Mouse (Mus musculus) lung, embryonic 14.5 days (tissue): Measurements from ENCODE around the gene D13Ertd608e. TPM values are rescaled to one million over a fixed set of nuclear protein-coding genes. Genes with fewer than 3 reads are reported as not detected.
"Not testable (repeated sequence)": the region's sequence is repeated elsewhere in the genome, so short reads cannot be mapped to it uniquely, and the experiment has no call there.

ENCODE experiments used
- ATAC-seq: fragments of 200-750 bp; cut with Nextera tagmentation; 2 replicates; pipeline ENCODE4 v1.8.0; 2017; ENCODE audit warnings: mild to moderate bottlenecking, moderate TSS enrichment, moderate library complexity; ENCODE audit not compliant: insufficient read depth
- DNase-seq: peaks from one replicate; pipeline ENCODE4 v3.0.0-alpha.2; 2015
- H3K27ac ChIP-seq: fragments of 300-500 bp; sonication (generic); 2 replicates; pipeline ENCODE4 v1.5.1; 2014; ENCODE audit warnings: low read depth, mild to moderate bottlenecking, moderate library complexity
- H3K27me3 ChIP-seq: fragments of 300-500 bp; sonication (generic); 2 replicates; pipeline ENCODE4 v1.6.1; 2014; ENCODE audit warnings: low read length, control low read depth; ENCODE audit not compliant: insufficient read depth
- H3K36me3 ChIP-seq: fragments of 300-500 bp; sonication (generic); 2 replicates; pipeline ENCODE4 v1.6.1; 2014; ENCODE audit warnings: control low read depth; ENCODE audit not compliant: insufficient read depth
- H3K4me1 ChIP-seq: fragments of 300-500 bp; sonication (generic); 2 replicates; pipeline ENCODE4 v1.6.1; 2014; ENCODE audit warnings: antibody characterized with exemption, control low read depth; ENCODE audit not compliant: insufficient read depth
- H3K4me2 ChIP-seq: fragments of 300-500 bp; sonication (generic); 2 replicates; pipeline ENCODE4 v1.6.1; 2014; ENCODE audit warnings: mild to moderate bottlenecking
- H3K4me3 ChIP-seq: fragments of 300-500 bp; sonication (generic); 2 replicates; pipeline ENCODE4 v1.5.1; 2014; ENCODE audit warnings: low read depth, low read length
- H3K9ac ChIP-seq: fragments of 300-500 bp; sonication (generic); 2 replicates; pipeline ENCODE4 v1.6.1; 2014
- H3K9me3 ChIP-seq: fragments of 300-500 bp; sonication (generic); 2 replicates; pipeline ENCODE4 v1.6.1; 2016; ENCODE audit warnings: low read depth, low read length, control low read depth
- CTCF ChIP-seq: IDR thresholded peaks from 2 replicates; pipeline ENCODE4 v1.5.1; 2016; ENCODE audit warnings: antibody characterized with exemption, low read depth
- WGBS: fragments of 180-500 bp; shearing (Covaris S2); extraction: QIAGEN DNeasy Blood & Tissue Kit; methylation state at CpG from one replicate; pipeline ENCODE4 v1.1.7; 2014; 5-methylcytosine and 5-hydroxymethylcytosine counted together
- polyA plus RNA-seq: library from polyadenylated mRNA; unstranded; fragments of >200 nt; fragmentation: Nextera tagmentation; extraction: Ambion mirVana; gene quantifications from 2 replicates; pipeline ENCODE4 v1.2.1, GENCODE M21; 2014

Gene D13Ertd608e
- polyA plus RNA-seq, 1 experiment from 2014 or later, result not detected

- not testable (repeated sequence) for H3K4me2 ChIP-seq, H3K27me3 ChIP-seq, H3K9me3 ChIP-seq, H3K9ac ChIP-seq, H3K4me3 ChIP-seq, H3K36me3 ChIP-seq, ATAC-seq, H3K27ac ChIP-seq, H3K4me1 ChIP-seq
- peak; percentile 12 for DNase-seq
- peak; percentile 46 for TF ChIP-seq CTCF
- WGBS, result 24% methylated on average over 6 of the region's 6 CpGs
These were observed 4.2 kb downstream of the D13Ertd608e start for GRCm38 (mm10) chr13:119839982-119840381.

GRCm38 (mm10) chr13:119862399-119862798 lies 26.6 kb downstream of the D13Ertd608e start:
- H3K9me3 ChIP-seq, H3K4me2 ChIP-seq, H3K36me3 ChIP-seq, H3K4me1 ChIP-seq, DNase-seq, H3K27me3 ChIP-seq, H3K9ac ChIP-seq, H3K4me3 ChIP-seq, H3K27ac ChIP-seq, ATAC-seq: not testable (repeated sequence)
- WGBS, result no CpG with 5 or more reads among the region's 6 CpGs

GRCm38 (mm10) chr13:119864395-119864999 lies 28.7 kb downstream of the D13Ertd608e start:
- not testable (repeated sequence) for H3K27ac ChIP-seq, H3K36me3 ChIP-seq, H3K4me2 ChIP-seq, ATAC-seq, H3K9ac ChIP-seq, H3K4me3 ChIP-seq, H3K9me3 ChIP-seq, H3K27me3 ChIP-seq, H3K4me1 ChIP-seq, DNase-seq
- 71% methylated on average over 6 of the region's 7 CpGs for WGBS

DNA sequence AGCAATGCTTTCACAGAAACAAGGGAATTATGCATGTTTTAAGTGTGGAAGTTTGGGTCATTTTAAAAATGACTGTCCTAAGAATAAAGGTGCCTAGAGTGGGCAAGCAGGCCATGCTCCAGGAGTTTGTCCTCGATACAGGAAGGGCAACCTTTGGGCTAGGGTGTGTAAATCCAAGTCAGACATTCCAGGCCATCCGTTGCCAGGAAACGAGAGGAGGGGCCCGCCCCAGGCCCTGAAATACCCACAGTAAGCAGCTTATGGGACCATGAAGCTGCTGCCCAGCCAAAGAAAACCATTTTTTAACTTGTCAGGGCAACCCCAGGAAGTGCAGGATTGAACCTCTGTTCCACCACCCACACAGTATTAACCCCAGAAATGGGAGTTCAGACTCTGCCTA lies 51.1 kb downstream of the D13Ertd608e start:
- not testable (repeated sequence) for DNase-seq, H3K4me1 ChIP-seq, H3K4me2 ChIP-seq, H3K9me3 ChIP-seq, ATAC-seq, H3K27ac ChIP-seq, H3K4me3 ChIP-seq, H3K9ac ChIP-seq, H3K27me3 ChIP-seq, H3K36me3 ChIP-seq
- WGBS, result 46% methylated on average over 4 of the region's 4 CpGs

DNA sequence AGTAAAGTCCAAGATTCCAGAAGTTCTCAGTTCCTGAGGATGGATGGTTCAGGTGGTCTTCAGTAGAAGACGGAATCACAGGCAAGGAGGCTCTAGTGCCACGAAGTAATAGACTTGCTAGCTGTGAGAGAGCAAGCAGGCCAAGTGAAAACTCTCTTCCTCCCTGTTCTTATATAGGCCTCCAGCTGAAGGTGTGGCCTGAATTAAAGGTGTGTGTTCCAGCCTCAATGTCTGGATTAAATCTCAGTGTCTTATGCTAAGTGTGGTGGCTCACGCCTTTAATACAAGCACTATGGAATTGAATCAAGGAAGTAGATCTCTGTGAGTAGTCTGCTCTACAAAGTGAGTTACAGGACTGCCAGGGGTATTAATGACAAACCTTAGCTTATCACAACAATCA lies 58.9 kb downstream of the D13Ertd608e start, which contains the start of gene Tcstv1:
Gene Tcstv1 (minus strand): TSS at position 101 of the 400 bp plus-strand sequence.
- not testable (repeated sequence) for H3K27me3 ChIP-seq, DNase-seq, H3K4me2 ChIP-seq, H3K4me1 ChIP-seq, H3K4me3 ChIP-seq, H3K9ac ChIP-seq, H3K27ac ChIP-seq, H3K9me3 ChIP-seq, H3K36me3 ChIP-seq, ATAC-seq
- 75% methylated on average over 3 of the region's 3 CpGs for WGBS

Other genes starting within 250 kb of the D13Ertd608e start
- gene Ccl28, start 212.2 kb upstream of the D13Ertd608e start, polyA plus RNA-seq, result 0.09 TPM in 1 of 2 replicates, not detected in the other
- 126 and 142 TPM in 2 replicates for gene Hmgcs1, start 145.6 kb upstream of the D13Ertd608e start, polyA plus RNA-seq
- gene Nim1k, start 80.1 kb upstream of the D13Ertd608e start, polyA plus RNA-seq, result 0.91 and 0.93 TPM in 2 replicates
- 43.8 and 46.4 TPM in 2 replicates for gene Zfp131, start 45.1 kb upstream of the D13Ertd608e start, polyA plus RNA-seq
- gene AF067063, start 5.8 kb upstream of the D13Ertd608e start, polyA plus RNA-seq, result not detected in 2 replicates
- gene Tcstv1, start 58.8 kb downstream of the D13Ertd608e start, polyA plus RNA-seq, result not detected in 2 replicates
- gene Gm21761, start 93.3 kb downstream of the D13Ertd608e start, polyA plus RNA-seq, result not detected in 2 replicates
- not detected in 2 replicates for gene B020031M17Rik, start 114.8 kb downstream of the D13Ertd608e start, polyA plus RNA-seq
- gene Gm36079, start 191.0 kb downstream of the D13Ertd608e start, polyA plus RNA-seq, result not detected in 2 replicates
- gene Gm21188, start 216.2 kb downstream of the D13Ertd608e start, polyA plus RNA-seq, result not detected in 2 replicates